Mouse (Mus musculus) stomach, postnatal 0 days (tissue): ENCODE data around the gene Rad51b.

Experiments used
- CTCF ChIP-seq: IDR thresholded peaks from 2 replicates; pipeline ENCODE4 v1.5.1; 2016; ENCODE audit warnings: antibody characterized with exemption, low read depth, mild to moderate bottlenecking, moderate library complexity
- EP300 ChIP-seq: optimal IDR thresholded peaks from 2 replicates; pipeline ENCODE3; 2016; ENCODE audit warnings: antibody characterized with exemption

GRCm38 (mm10) chr12:79745225-79745624, 448.1 kb downstream of the Rad51b start:
- TF ChIP-seq EP300 (no peak), CTCF (0 out of 2 replicates have a peak, but pooled peaks have one; percentile 3)
